Mouse (Mus musculus): ENCODE data around the gene Pon3.

Gene Pon3

DNA sequence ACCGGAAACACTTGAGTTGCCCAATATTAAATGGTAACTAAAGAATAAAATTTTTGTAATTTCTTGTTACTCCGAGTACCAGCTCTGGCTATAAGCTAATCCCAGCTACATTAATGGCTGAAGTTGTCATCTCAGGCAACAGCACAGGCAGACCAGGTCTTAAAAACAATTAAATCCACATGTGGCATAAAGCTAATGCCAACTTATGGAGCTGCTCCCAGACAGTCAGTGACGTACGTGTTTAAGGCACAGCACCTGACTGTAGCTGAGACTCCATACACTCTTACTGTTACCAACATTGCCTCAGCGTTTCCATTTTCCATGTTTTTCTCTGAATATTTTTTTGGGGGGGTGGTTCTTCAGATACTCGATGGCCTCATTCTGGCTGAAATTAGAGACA, 76.9 kb downstream of the Pon3 start:
- no peak for DNase-seq (ENCODE audit: low spot score)

DNA sequence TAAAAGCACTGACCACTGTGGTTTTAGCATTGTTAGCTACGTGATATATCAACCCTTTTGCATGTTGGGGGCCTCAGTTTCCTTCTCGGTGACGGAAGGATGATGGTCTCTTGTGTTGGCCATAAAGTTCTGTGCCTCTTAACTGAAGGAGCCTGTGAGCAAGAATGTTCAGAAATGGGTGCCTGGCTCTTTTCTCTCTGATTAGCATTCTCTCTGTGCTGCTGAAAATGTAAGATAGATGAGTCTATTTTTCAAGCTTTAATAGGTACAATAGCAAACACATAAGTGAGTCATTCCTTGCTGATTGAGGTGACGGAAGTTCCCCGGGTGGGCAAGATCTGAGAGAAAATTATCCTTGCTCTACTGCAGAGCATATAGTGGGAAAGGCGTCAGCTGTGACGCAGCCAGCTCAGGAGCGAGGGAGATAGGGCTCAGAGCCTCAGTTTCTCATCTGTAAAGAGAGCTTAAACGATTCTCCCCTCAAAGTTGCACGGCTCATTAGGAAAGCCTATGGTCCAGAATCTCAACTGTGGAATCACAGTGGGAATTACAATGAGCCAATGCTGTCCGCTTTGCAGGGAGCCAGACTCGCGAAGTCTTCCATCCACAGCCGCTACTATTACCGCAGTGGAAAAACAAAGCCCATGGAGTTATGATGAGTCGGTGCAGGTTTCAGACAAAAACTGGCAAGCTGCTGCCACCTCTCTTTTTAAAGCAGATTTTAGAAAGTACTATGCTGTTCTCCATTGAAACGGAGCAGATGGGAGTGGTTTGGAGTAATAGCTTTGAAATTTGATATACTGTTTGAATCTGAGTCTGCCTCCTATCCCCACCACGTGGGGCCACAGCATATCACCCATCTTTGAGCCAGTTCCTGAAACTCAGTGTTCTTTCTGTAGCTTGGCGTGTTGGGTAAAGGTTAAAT, 77.9 kb downstream of the Pon3 start:
- DNase-seq (ENCODE audit: low spot score) = no peak

DNA sequence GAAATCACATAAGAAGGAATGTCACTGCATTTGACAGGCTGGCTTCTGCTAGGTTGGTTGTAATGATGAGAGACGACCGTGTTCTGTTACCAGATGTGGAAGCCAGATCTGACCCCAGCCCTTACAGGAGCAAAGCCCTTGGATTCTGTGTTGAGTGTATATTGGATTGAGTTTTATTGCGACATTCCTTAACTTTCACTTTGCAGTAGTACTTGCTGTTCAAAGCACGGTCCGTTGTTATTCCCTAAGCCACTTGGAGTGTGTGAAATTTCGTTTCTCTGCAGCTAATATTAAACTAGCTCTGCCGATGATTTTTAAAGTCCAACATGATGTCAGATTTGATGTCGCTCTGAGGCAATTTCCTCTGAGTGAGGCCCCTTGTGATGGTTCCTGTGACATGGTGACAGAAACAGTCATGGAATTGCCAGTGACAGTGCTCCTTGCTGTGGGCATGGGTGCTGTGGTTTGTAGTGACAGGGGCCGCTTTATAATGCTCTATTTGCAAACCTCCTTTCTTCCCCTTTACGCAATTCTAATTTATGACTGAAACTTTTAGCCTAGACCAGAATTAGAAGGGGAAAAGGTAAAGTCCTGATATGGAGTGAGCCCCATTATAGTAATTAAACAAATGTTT, 81.8 kb downstream of the Pon3 start:
- no peak for DNase-seq (ENCODE audit: low spot score)

DNA sequence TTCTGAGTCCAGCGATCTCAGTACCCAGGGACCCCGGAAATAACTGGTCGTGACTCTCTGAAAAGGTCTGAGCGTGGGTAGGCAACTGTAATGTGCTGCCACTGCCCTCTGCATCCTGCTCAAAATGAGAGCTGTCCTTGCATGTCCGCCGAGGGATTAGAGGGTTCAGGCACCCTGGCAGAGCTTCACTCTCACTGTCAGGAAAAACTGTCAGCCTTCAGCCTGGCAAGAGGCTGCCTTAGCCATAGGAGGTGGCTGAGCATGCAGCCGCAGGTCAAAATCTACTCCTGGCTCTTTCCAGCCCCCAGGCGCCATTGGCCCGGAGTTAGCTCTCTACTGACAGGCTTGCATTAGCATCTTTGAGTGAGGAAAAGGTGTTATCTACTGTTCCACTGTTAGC, 83.5 kb downstream of the Pon3 start:
- no peak for DNase-seq (ENCODE audit: low spot score)

DNA sequence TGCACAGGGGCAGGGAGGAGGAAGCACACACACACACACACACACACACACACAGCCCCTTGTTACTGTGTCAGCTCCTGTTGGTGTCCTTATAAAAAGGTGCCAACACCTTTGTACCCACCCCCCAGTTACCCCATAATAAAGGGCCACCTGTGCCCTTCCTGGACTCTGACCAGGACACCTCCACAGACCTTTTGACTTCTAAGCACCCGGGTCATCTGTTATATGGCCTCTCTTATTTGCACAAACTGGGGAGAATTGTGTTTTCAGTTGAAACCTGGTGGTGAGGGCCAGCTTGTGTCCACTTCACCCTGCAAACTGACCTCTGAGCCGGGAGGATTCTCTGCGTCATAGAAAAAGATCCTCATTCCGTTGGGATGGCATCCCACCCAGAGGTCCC, 84.7 kb downstream of the Pon3 start:
- no peak for DNase-seq (ENCODE audit: low spot score)
